Mouse (Mus musculus): ENCODE measurements around the gene Fcnb.

The Fcnb gene

DNA sequence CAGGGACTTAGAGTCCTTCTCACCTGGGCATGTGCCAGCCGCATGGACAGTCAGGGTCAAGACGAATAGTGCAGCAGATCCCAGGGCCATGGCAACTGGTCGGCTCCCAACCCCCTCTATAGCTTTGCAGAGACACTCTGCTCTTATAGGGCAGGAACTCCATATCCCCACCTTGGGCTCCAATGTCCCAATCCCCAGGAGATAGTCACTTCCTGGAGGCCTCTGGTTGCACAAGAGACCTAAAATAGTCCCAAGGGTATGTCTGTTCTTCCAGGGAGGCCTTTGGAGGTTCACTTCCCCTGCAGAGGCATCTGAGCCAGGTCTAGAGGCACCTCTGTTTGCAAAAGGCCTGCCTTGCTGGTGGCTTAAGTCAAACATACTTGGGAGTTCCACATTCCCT, at the start of gene Fcnb:
TSS of gene Fcnb (minus strand) at position 118 of the 400 bp plus-strand sequence.
- DNase-seq (ENCODE audit: low read depth, low spot score): no peak

DNA sequence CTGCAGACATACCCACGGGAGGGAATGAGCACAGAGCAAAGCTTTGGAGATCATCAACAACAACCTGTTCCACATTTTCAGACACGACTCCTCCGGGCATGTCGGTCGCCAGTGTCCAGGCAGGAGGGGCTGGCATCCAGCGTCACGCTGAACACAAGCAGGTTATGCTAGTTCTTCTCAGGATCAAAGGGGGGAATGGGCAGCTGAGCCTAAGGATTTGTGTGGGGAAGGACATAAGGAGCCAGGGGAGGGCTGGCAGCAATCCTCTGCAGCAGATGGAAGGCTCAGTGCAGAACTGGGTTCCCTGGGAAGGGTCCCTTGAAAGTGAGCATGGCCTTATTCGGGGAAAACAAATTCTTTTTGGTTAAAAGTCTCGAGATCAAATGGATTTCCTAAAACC, 49.1 kb upstream of the Fcnb start:
- DNase-seq (ENCODE audit: low read depth, low spot score): no peak

DNA sequence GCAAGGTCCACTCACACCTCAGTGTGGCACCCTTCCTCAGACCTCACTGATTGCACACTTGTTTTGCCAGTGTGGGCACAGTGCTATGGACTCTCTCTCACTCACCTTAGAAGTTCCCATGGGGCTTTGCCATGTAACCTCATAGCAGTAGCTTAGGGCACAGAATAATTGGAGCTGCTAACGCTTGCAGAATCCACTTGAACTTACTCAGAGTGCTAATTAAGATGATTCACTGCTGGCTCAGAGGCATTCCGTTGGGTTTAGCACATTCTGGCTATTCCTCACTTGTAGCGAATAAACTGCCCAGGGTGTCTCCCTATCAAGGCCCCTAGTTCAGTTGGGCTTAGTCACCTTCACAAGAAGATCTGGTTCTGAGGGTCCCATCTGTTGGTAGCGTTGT, 47.4 kb upstream of the Fcnb start:
- DNase-seq (ENCODE audit: low read depth, low spot score): peak; percentile 23

DNA sequence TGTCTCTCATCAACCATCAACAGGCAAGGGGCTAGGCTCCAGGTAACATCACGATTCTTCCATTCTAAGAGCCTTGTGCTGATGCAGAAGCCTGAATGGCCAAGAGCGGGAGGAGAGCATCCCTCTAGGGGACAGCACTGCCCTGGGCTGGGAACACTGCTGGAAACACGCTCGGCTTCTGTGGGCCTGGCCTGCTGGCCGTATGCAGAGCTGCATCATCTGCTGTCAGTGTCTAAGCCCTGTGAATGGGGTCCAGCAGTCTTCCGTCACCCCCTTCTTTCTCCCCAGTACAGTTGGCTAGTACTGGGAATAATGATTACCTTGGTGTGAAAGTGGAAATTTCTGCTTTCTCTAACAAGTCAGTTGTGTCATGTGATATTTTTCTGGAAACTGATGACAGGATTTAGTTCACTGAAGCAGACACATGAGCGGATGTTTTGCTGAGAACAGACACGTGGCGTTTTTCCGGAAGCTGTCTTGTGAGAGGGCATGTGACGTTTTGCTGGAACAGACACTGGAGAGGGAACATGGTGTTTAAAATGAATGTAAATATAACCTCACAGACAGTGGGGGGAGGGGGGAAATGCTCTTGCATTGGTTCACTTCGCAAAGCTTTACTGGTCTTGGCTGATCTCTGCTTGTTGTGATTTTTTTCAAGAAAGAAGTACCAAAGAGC, 42.2 kb upstream of the Fcnb start:
- no peak for DNase-seq (ENCODE audit: low read depth, low spot score)

DNA sequence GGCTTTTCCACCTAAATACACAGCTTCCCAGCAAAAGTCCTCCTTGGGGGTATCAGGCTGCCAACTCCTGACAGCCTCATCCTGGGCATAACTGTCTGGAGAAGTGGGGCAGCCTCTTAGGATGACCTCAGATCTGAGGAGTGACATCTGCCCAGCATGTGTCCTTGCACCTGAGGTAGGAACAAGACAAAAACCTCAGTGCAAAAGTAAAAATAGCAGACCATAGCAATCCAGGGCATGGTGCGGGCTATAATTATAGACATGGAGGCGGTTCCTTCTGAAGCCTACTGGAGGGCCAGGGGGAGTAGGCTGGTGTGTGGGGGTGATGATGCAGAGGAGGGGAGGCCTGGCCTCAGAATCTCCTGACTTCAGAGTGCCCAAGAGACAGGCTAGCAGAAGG, 39.2 kb upstream of the Fcnb start:
- DNase-seq (ENCODE audit: low read depth, low spot score): peak; percentile 60

DNA sequence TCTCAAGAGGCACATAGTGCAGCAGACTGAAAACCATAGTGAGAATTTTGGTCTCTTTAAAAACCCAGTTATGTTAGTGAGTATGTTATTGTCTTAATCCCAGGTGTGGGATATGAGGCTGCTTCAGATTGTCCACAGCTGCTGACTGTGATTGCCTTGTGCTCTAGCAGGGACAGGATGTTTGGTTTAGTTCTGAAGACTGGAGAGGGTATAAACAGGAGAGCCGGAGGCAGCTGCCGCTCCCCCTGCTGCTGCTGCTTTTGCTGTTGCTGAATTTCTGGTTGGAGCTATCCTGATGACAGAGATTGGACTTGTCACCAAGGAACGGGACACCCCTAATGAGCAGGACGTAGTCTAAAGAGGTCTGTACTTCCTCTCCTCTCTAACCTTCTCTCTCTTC, 36.6 kb upstream of the Fcnb start:
- DNase-seq (ENCODE audit: low read depth, low spot score): no peak

DNA sequence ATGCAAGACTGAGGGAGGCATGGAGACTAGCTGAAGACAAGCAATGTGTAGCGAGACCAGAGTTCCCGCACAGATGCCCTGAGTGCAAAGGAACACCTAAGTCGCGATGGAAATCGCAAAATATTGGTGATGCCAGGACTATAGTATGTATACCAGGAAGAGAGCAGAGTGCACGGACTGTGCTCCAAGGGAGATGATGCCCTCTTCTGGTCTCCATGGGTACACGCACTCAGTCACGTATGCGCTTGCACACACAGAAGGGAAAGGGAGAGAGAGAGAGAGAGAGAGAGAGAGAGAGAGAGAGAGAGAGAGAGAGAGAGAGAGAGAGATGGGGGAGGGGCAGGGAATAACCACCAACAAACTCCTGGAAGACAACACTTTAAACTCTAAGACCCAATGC, 35.7 kb upstream of the Fcnb start:
- DNase-seq (ENCODE audit: low read depth, low spot score): no peak

DNA sequence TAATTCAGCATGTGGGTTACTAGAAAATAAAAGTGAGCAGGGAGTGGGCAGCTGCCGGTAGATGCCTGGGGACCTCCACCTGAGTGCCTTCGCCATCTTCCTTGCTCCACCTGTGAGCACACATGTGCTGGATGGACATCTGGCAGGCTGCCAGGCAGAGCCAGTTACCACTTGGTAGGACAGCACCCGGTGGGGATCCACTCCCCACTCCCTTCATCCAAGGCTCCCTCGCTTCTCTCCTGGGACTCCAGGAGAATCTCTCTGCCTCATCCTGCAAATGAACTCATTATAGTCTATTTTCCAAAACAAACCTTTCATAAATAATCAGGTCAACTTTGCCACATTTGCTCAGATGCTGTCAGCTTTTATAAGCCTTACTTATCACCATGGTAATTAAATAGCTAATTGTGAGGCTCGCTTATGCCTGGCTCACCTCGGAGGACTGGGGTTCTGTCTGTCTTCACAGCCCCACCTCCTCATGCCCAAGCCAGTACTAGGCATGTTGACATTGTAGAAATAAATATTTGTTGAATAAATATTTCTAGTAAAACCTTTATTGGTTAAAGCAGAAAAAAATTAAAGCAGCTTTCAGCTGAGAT, 33.9 kb upstream of the Fcnb start:
- DNase-seq (ENCODE audit: low read depth, low spot score): no peak

DNA sequence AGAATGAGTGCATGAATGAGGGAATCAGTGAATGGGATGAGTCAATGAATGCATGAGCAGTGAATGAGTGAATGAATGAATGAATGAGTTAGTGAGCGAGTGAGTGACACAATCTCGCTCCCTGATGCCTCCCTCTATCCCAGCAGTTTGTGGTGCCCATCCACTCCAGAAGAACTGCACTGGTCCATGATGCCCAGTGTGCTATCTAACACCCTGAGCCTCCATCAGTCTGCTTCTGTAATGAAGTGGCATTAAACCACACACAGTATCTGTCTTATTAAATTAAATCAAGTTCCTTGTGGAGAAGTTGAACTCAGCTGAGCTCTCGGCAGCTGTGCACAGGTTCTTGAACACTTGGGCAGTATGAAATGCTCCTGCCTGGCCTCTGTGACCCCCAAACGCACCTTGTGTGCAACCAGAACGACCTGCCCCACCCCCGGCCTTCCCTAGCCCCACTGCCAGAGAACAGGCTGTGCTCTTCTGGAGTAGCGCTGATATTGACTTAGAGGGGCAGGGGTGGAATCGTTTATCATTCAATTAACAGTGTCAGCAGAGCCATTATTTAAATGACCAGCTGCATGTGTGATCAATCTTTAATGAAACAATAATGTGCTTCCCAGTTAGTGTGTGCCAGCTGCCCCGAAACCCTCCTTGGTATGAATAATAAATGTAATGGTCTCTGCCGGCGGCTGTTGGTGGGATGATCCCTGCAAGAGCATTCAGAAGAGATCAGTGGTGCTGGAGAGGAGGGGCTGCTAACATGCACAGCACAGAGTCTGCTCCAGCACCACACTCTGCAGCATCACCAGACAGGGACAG, 33.0 kb upstream of the Fcnb start:
- DNase-seq (ENCODE audit: low read depth, low spot score): no peak

DNA sequence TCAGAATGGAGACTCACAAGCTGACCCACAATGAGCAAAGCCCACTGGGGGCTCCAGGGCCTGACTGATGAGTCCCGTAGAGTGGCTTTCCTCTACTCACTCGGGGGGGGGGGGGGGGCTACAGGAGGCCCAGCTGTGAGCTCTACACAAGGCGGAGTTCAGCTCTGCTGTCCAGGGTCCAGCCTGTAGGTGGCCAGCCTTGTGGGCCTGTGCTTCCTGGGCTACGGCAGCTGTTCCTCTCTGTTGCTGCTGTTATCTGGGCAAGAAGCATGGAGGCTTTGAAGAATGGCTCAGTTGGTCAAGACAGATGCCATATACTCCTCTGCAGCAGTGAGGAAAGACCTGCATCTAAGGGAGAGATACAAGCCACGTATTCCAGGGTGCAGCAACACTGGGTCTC, 24.1 kb upstream of the Fcnb start:
- no peak for DNase-seq (ENCODE audit: low read depth, low spot score)

DNA sequence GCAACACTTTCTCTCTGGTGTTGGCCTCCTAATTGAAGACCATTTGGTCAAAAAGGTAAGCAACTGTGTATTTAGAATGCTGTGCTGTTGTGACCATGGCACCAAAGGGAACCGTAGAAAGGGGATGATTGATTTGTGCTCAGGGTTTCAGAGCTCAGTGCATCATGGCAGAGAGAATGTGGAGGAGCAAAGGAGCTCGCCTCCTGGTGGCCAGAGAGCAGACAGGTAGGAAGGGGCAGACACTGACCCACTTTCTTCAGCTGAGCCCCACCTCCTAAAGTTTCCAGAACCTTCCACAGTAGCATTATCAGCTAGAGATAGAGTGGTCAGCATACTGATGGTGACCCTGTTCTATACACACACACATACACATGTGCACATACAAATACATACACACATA, 21.3 kb upstream of the Fcnb start:
- DNase-seq (ENCODE audit: low read depth, low spot score): no peak

DNA sequence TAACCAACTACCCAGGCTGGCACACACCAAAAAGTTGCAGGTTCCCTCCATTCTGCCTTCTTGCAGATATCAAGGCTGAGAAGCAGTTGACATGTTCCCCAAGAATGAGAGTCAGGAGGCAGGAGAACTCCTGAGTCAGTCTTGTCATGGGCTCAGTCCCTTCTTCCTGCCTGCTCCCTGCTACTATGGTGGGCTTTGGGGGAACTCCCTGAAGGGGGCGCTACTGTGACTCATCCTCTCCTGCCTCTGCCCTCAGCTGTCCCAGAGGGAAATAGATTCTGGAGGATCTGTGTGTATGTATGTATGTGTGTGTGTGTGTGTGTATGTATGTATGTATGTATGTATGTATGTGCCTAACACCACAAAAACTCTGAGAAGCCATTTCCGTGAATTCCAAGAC, 19.0 kb upstream of the Fcnb start:
- DNase-seq (ENCODE audit: low read depth, low spot score): no peak

DNA sequence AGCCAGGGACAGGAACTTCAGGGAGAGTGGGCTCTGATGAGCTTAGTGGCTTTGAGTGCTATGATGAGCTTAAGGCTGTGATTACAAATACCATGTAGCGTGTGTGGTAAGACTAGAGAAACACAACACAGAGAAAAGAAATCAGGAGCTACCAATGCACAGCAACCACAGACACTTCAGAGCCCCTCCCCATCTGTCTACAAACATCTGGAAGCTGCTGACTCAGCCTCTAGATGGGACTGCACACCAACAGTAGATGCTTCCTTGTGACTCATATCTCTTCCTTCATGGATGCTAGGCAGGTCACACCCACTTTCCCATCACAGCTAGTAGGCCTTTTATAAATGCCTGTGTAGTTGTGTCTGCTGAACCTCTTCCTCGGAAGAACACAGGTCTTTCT, 17.2 kb upstream of the Fcnb start:
- DNase-seq (ENCODE audit: low read depth, low spot score): no peak

DNA sequence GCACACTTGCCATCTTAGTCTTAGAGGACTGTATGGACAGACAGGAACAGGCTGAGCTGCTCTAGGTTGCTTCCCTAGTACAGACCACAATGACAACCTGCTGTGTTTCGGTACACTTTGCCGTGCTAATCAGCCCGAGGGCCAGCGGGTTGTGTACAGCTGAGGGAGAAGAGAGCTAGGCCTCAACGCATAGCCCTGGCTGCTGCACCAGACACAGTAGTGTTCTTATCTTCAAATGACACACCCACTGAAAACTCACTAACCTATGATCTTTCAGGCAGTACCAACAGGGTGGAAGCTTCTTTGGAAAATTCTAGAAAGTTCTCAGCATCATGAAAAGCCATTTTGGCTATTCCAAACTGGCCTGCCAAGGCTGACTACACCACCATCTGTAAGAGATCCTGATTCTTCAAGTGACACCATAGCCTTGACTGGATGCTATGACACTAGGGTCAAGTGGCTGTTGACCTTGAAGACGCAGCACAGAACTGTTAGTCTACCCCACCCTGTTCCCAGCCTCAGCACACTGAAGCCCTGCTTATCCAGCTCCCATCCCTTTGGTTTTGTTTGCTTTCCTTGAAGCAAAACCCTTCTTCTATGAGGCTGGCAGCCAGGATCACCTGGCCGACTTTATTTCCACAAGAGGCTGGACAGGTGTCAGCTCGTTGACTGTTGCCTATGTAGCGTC, 16.3 kb upstream of the Fcnb start:
- DNase-seq (ENCODE audit: low read depth, low spot score): no peak

DNA sequence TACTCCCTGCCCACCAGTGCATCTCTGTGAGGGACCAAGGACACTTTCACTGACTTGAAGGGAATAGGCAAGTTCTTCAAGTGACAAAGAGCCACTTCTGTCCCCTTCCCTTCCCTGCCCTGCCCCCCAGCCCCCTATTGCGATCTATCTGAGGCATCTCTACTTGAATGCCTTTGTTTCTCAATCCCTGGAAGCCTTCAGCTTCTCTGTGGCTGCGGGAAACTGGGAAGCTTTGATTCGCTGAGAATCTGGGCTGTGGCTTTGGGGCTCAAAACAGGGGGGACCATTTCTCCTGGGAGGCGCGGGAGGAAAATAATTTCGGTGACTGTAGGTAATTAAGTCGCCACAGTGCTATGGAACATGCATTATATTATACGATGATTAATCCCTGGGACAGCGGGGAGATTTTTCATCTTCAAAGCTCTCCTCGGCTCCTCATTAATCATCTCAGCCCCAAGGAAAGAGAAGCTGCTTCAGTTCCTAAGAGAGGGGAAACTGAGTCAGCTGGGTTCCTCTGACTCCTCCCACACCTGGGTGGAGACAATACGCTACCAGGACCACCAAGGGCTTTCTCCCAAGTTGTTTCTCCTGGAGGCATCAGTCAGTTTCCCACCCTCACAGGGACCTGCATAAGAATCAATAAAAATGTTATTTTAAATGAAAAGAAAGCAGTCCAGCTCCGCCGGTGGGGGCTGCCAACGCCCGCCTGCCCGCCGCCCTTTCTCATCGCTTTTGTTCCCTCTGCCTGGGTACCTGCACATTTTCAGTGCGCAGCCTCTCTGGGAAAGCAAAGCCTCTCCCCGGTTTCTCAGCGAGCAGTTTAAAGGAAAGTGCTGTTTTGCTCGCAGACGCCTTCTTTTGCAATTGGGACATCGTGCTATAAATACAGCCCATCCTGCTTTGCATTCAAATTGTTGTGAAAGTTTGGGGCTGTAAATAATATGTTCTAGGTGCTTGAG, 14.1 kb upstream of the Fcnb start:
- peak; percentile 81 for DNase-seq (ENCODE audit: low read depth, low spot score)

DNA sequence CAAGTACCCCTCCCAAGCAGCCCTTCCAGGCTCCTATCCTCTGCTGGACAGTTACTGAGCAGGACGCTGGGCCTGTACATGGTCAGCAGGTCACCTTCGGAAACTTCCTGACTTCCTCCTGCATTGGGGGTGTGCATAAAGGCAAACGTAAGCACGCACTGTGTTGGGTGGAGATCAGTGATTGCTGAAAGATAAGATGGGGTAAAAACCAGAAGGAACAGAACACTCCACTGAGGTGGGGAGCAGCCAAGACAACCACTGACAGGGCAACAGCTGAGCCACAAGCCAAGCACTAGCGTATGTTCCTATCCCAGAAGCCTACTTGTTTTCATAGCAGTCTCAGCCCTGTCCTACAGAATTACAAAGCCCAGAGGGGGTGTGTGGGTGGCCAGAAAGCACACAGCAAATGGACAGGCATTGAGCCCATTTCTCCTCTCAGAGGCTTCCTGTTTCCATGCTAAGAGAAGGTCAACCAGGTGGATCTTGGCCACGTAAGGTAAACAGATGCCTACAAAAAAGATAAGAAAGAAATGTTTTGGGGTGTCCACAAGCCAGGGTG, 12.1 kb upstream of the Fcnb start:
- no peak for DNase-seq (ENCODE audit: low read depth, low spot score)

DNA sequence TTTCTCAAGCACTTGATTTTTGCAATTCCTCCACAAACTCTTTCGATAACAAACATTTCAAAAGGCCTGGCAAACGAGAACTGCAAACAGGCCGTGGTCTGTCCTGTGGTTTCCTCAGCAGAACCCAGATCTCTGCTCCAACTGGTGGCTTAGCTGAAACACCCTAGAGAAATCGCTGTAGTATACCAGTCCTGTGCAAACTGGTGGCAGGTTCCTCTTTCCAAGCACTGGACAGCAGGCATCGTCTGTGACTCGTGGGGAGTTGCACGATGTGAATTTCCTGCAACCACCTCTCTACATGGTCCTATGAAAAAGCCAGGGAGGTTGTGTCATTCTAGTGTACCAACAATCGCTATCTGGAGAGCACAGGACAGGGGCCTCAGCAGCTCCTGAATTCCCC, 7.4 kb upstream of the Fcnb start:
- DNase-seq (ENCODE audit: low read depth, low spot score): no peak

DNA sequence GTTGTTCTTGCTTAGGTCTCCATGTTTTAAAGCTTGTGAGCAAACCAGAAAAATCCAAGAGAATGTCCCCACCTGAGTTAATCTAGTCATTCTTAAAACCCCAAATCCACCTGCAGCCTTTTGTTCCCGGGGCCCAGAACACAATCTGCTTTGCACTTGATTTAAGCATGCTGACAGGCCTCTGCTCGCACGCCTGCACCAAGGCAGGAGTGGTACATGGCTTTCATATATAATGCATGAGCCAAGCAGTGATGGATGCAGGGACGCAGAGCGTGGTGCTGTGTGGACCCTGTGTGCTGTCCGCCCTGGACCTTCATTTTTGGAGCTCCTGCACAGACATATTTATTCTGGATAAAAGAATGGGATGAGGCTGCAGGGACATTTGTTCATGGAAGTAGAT, 6.4 kb upstream of the Fcnb start:
- DNase-seq (ENCODE audit: low read depth, low spot score): no peak

DNA sequence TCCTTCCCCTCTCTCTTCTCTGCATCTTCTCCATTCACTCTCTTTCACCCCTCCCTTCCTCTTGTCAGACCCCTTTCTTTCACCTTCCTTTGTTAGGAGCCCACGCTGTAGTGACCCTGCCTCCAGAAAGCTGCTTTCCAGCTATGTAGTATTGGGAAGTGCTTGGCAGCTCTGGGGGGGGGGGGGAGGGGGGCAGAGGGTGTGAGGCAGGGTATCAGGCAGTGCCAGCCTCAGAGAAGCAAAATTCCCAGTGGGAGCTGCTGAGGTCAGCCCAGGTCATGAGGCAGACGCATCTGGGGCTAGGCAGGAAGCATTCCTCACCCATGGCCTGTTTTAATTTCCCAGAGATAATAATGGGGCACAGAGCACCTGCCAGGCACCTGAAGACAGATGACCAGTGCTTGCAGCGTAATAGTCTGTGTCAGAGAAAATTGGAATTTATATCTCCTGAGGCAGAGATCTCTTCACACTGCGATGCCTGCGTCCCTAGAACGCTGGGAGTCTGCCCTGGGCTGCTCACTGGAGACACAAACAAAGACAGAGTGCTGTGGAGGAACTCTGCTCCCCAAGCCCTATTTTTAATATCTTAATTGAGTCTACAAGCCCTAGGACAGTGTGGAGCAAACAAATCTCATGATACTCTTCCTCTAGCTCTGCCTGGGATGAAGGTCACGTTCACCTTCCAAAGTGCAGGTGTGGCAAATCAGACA, 5.8 kb upstream of the Fcnb start:
- DNase-seq (ENCODE audit: low read depth, low spot score): no peak

DNA sequence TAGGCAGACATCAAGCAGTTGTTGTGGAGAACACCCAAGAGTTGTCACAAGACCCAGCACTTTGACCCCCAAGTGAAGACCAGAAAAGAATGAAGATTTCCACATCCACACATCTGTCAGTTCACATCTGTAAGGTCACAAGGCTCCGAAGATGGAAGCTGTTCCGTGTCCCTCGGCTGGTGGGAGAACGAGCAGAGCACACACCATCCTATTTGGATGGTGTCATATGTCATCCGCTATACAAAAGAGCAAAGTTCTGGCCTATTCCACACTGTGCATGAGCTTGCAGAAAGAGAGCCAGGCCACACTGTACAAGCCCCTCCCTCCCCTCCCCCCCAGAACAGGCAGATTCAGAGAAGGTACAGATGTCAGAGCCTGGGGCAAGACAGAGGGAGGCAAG, 4.4 kb upstream of the Fcnb start:
- DNase-seq (ENCODE audit: low read depth, low spot score): no peak

Data from telencephalon, adult 2 months (tissue).